23 mouse cellular contexts compared by ENCODE assay signal in genomic region chr12:112337443-112337842, GRCm38 (mm10).
DNase-seq lines count a peak whose midpoint lies in the region; ATAC-seq lines count a peak whose summit lies in the region.
"Had no signal": no experiment of that assay in that cellular context is flagged by ENCODE, and none has a peak within 500 bp of the region (broad histone marks: within the 10 kb centered on the region; RNA-seq: fewer than 3 reads in every experiment).

No protein-coding gene starts in this region.

- DNase-seq in cerebellum, postnatal 14 days: no peak
- DNase-seq: adrenal gland, postnatal 10 days; cerebellum, adult 2 months; cerebellum, postnatal 36 days; embryo, embryonic 11 days; gastrocnemius, postnatal 10 days; kidney, postnatal 14 days; liver, embryonic 13.5 days; lung, embryonic 14.5 days; thymus, postnatal 14 days had no signal

- no peak overlapping the region for H3K4me2 ChIP-seq in kidney, embryonic 16.5 days (replicated peaks; ENCODE audit: low read depth, low read length)
- no peak overlapping the region for H3K4me2 ChIP-seq in kidney, embryonic 15.5 days
- no peak overlapping the region for H3K4me2 ChIP-seq in neural tube, embryonic 13.5 days
- H3K4me2 ChIP-seq in neural tube, embryonic 15.5 days: no peak overlapping the region
- no peak overlapping the region for H3K4me2 ChIP-seq in forebrain, embryonic 15.5 days (replicated peaks)
- H3K4me2 ChIP-seq in midbrain, embryonic 16.5 days (ENCODE audit: low read length): no peak overlapping the region
- no peak overlapping the region for H3K4me2 ChIP-seq in heart, embryonic 11.5 days
- H3K4me2 ChIP-seq: embryonic facial prominence, embryonic 13.5 days; liver, embryonic 13.5 days; lung, embryonic 14.5 days; neural tube, embryonic 12.5 days had no signal

- ATAC-seq in kidney, embryonic 16.5 days (ENCODE audit: low FRiP score, low TSS enrichment): no peak
- no peak for ATAC-seq in kidney, embryonic 15.5 days (replicated peaks; ENCODE audit: low FRiP score)
- ATAC-seq in neural tube, embryonic 13.5 days (ENCODE audit: low read depth): no peak
- no peak for ATAC-seq in neural tube, embryonic 15.5 days (ENCODE audit: low FRiP score)
- ATAC-seq in forebrain, embryonic 15.5 days (replicated peaks): no peak
- no peak for ATAC-seq in midbrain, embryonic 16.5 days
- ATAC-seq in heart, embryonic 11.5 days (replicated peaks; ENCODE audit: insufficient number of reproducible peaks, low FRiP score, low TSS enrichment): no peak
- ATAC-seq: activated CD4-positive, CD25-positive, alpha-beta regulatory T cell, adult 4 months; intestine, postnatal 0 days had no signal

- H3K27ac ChIP-seq in kidney, embryonic 16.5 days (ENCODE audit: low read length): 0 out of 2 replicates have a peak overlapping the region, but pooled peaks have one; percentile 2
- no peak overlapping the region for H3K27ac ChIP-seq in kidney, embryonic 15.5 days
- H3K27ac ChIP-seq in neural tube, embryonic 13.5 days (replicated peaks): peak overlapping the region; percentile 46; the same call in 1 of the 2 replicates
- no peak overlapping the region for H3K27ac ChIP-seq in neural tube, embryonic 15.5 days (replicated peaks)
- H3K27ac ChIP-seq in forebrain, embryonic 15.5 days (replicated peaks): peak overlapping the region; percentile 84
- H3K27ac ChIP-seq in midbrain, embryonic 16.5 days (ENCODE audit: low read length): peak overlapping the region; percentile 23; the same call in 1 of the 2 replicates
- no peak overlapping the region for H3K27ac ChIP-seq in heart, embryonic 11.5 days (ENCODE audit: low read depth, low read length)
- H3K27ac ChIP-seq: embryonic facial prominence, embryonic 13.5 days; liver, embryonic 13.5 days; neural tube, embryonic 12.5 days had no signal

- no peak overlapping the region for H3K9ac ChIP-seq in kidney, embryonic 16.5 days (replicated peaks; ENCODE audit: low read length)
- H3K9ac ChIP-seq in kidney, embryonic 15.5 days: no peak overlapping the region
- no peak overlapping the region for H3K9ac ChIP-seq in neural tube, embryonic 13.5 days
- no peak overlapping the region for H3K9ac ChIP-seq in neural tube, embryonic 15.5 days (replicated peaks)
- no peak overlapping the region for H3K9ac ChIP-seq in forebrain, embryonic 15.5 days (replicated peaks)
- H3K9ac ChIP-seq in midbrain, embryonic 16.5 days (ENCODE audit: low read depth, low read length): no peak overlapping the region
- H3K9ac ChIP-seq in heart, embryonic 11.5 days (ENCODE audit: low read depth, low read length): no peak overlapping the region
- H3K9ac ChIP-seq: embryonic facial prominence, embryonic 13.5 days; liver, embryonic 13.5 days; lung, embryonic 14.5 days; neural tube, embryonic 12.5 days had no signal

- H3K4me1 ChIP-seq in kidney, embryonic 16.5 days (ENCODE audit: insufficient read depth, low read length): peaks cover 53% of the 10 kb centered on the region
- peaks cover 70% of the 10 kb centered on the region for H3K4me1 ChIP-seq in kidney, embryonic 15.5 days
- peaks cover 78% of the 10 kb centered on the region for H3K4me1 ChIP-seq in neural tube, embryonic 13.5 days (replicated peaks)
- H3K4me1 ChIP-seq in neural tube, embryonic 15.5 days: peaks cover 70% of the 10 kb centered on the region
- peaks cover 69% of the 10 kb centered on the region for H3K4me1 ChIP-seq in forebrain, embryonic 15.5 days
- peaks cover 52% of the 10 kb centered on the region for H3K4me1 ChIP-seq in midbrain, embryonic 16.5 days (ENCODE audit: control insufficient read depth, insufficient read depth, low read length)
- peaks cover 11% of the 10 kb centered on the region for H3K4me1 ChIP-seq in heart, embryonic 11.5 days (ENCODE audit: control insufficient read depth, insufficient read depth, low read length)
- H3K4me1 ChIP-seq: liver, embryonic 13.5 days had no signal

- no peak overlapping the region for H3K4me3 ChIP-seq in kidney, embryonic 16.5 days (ENCODE audit: low read length)
- H3K4me3 ChIP-seq in kidney, embryonic 15.5 days (replicated peaks): no peak overlapping the region
- no peak overlapping the region for H3K4me3 ChIP-seq in neural tube, embryonic 13.5 days
- no peak overlapping the region for H3K4me3 ChIP-seq in neural tube, embryonic 15.5 days (replicated peaks)
- H3K4me3 ChIP-seq in forebrain, embryonic 15.5 days: no peak overlapping the region
- no peak overlapping the region for H3K4me3 ChIP-seq in midbrain, embryonic 16.5 days (ENCODE audit: low read depth, low read length)
- H3K4me3 ChIP-seq in heart, embryonic 11.5 days (ENCODE audit: low read depth, low read length): no peak overlapping the region
- H3K4me3 ChIP-seq: embryonic facial prominence, embryonic 13.5 days; erythroblast, embryonic 14.5 days; heart, embryonic 10.5 days; liver, embryonic 13.5 days; neural tube, embryonic 12.5 days had no signal

- no peaks in the 10 kb centered on the region for H3K36me3 ChIP-seq in kidney, embryonic 16.5 days (ENCODE audit: insufficient read depth, low read length)
- no peaks in the 10 kb centered on the region for H3K36me3 ChIP-seq in kidney, embryonic 15.5 days
- no peaks in the 10 kb centered on the region for H3K36me3 ChIP-seq in neural tube, embryonic 13.5 days
- no peaks in the 10 kb centered on the region for H3K36me3 ChIP-seq in neural tube, embryonic 15.5 days
- H3K36me3 ChIP-seq in forebrain, embryonic 15.5 days: no peaks in the 10 kb centered on the region
- no peaks in the 10 kb centered on the region for H3K36me3 ChIP-seq in midbrain, embryonic 16.5 days (ENCODE audit: control insufficient read depth, insufficient read depth, low read length)
- no peaks in the 10 kb centered on the region for H3K36me3 ChIP-seq in heart, embryonic 11.5 days (ENCODE audit: control insufficient read depth, insufficient read depth, low read length)
- H3K36me3 ChIP-seq: embryonic facial prominence, embryonic 13.5 days; heart, embryonic 10.5 days; liver, embryonic 13.5 days; neural tube, embryonic 12.5 days had no signal

- no peaks in the 10 kb centered on the region for H3K9me3 ChIP-seq in kidney, embryonic 16.5 days (ENCODE audit: low read length)
- no peaks in the 10 kb centered on the region for H3K9me3 ChIP-seq in kidney, embryonic 15.5 days (replicated peaks)
- no peaks in the 10 kb centered on the region for H3K9me3 ChIP-seq in neural tube, embryonic 13.5 days
- H3K9me3 ChIP-seq in neural tube, embryonic 15.5 days (replicated peaks): no peaks in the 10 kb centered on the region
- H3K9me3 ChIP-seq in forebrain, embryonic 15.5 days: no peaks in the 10 kb centered on the region
- no peaks in the 10 kb centered on the region for H3K9me3 ChIP-seq in midbrain, embryonic 16.5 days (replicated peaks; ENCODE audit: control insufficient read depth, low read length, poor library complexity, severe bottlenecking)
- H3K9me3 ChIP-seq in heart, embryonic 11.5 days (replicated peaks; ENCODE audit: control insufficient read depth, low read length): no peaks in the 10 kb centered on the region
- H3K9me3 ChIP-seq: embryonic facial prominence, embryonic 13.5 days; heart, embryonic 10.5 days; liver, embryonic 13.5 days; neural tube, embryonic 12.5 days had no signal

- H3K27me3 ChIP-seq in kidney, embryonic 16.5 days (ENCODE audit: insufficient read depth, low read length): peaks cover 10% of the 10 kb centered on the region; the same call in 1 of the 2 replicates
- peaks cover 62% of the 10 kb centered on the region for H3K27me3 ChIP-seq in kidney, embryonic 15.5 days
- H3K27me3 ChIP-seq in neural tube, embryonic 13.5 days: peaks cover 15% of the 10 kb centered on the region
- H3K27me3 ChIP-seq in neural tube, embryonic 15.5 days (replicated peaks): 0 out of 2 replicates have a peak, but pooled peaks cover 3% of the 10 kb centered on the region
- H3K27me3 ChIP-seq in forebrain, embryonic 15.5 days: no peaks in the 10 kb centered on the region
- no peaks in the 10 kb centered on the region for H3K27me3 ChIP-seq in midbrain, embryonic 16.5 days (ENCODE audit: control insufficient read depth, insufficient read depth, low read depth, low read length)
- H3K27me3 ChIP-seq in heart, embryonic 11.5 days (ENCODE audit: control insufficient read depth, insufficient read depth, low read length): peaks cover 6% of the 10 kb centered on the region
- H3K27me3 ChIP-seq: embryonic facial prominence, embryonic 13.5 days; liver, embryonic 13.5 days had no signal

- WGBS in kidney, embryonic 16.5 days: 51% methylated on average over 11 of the region's 11 CpGs
- 67% methylated on average over 11 of the region's 11 CpGs for WGBS in kidney, embryonic 15.5 days
- 25% methylated on average over 11 of the region's 11 CpGs for WGBS in neural tube, embryonic 13.5 days
- WGBS in neural tube, embryonic 15.5 days: 31% methylated on average over 11 of the region's 11 CpGs
- 20% methylated on average over 11 of the region's 11 CpGs for WGBS in forebrain, embryonic 15.5 days
- 37% methylated on average over 11 of the region's 11 CpGs for WGBS in midbrain, embryonic 16.5 days
- 80% methylated on average over 11 of the region's 11 CpGs for WGBS in heart, embryonic 11.5 days (ENCODE audit: insufficient replicate concordance)

Comparison
In these comparisons a context has a peak if more than half of its experiments do, and no peak if none do; other contexts are left out.
1. H3K27ac ChIP-seq: peak in kidney, embryonic 16.5 days (single experiment), neural tube, embryonic 13.5 days (single experiment), forebrain, embryonic 15.5 days (single experiment) and midbrain, embryonic 16.5 days (single experiment); none in kidney, embryonic 15.5 days (single experiment), neural tube, embryonic 15.5 days (single experiment) and heart, embryonic 11.5 days (single experiment).